Mouse (Mus musculus) ovary, postnatal 10 days (tissue): ENCODE results near the gene Ptger2.

ENCODE experiments used
- DNase-seq: peaks from one replicate; pipeline ENCODE4 v3.0.0; 2022; ENCODE audit warnings: low spot score

Ptger2 gene

GRCm38 (mm10) chr14:45049689-45050418 is 61.9 kb downstream of the Ptger2 start:
- DNase-seq, result no peak

GRCm38 (mm10) chr14:45050419-45050776 is 62.4 kb downstream of the Ptger2 start:
- no peak for DNase-seq

GRCm38 (mm10) chr14:45051116-45051515 is 63.1 kb downstream of the Ptger2 start:
- no peak for DNase-seq
